Mouse (Mus musculus): ENCODE measurements at regions not wholly inside any gene's neighbourhood (a gene's known extent, or its start where the extent isn't known, plus 50 kb on each side); places are given as distances from the start of the nearest gene placed in this dataset.

- WGBS, result 96% methylated on average over 3 of the region's 3 CpGs
- Histone ChIP-seq H3K9me3 (ENCODE audit: control insufficient read depth, low read length) (no peaks in the 10 kb centered on the region), H3K4me1 (ENCODE audit: control insufficient read depth in 2 of 2, insufficient read depth in 2 of 2, low read length in 2 of 2) (no peaks in the 10 kb centered on the region), H3K4me3 (ENCODE audit: control insufficient read depth in 1 of 2, insufficient read depth in 1 of 2, low read depth in 1 of 2, low read length in 2 of 2) (no peak overlapping the region), H3K4me2 (ENCODE audit: low read length) (no peak overlapping the region), H3K36me3 (ENCODE audit: control insufficient read depth, insufficient read depth, low read length) (no peaks in the 10 kb centered on the region), H3K27ac (replicated peaks in 1 of 2; ENCODE audit: control insufficient read depth in 1 of 2, insufficient read depth in 1 of 2, low read depth in 2 of 2, low read length in 2 of 2) (no peak overlapping the region), H3K27me3 (ENCODE audit: control insufficient read depth, insufficient read depth, low read length) (no peaks in the 10 kb centered on the region), H3K9ac (ENCODE audit: low read length) (no peak overlapping the region)
- ATAC-seq (ENCODE audit: insufficient number of reproducible peaks, insufficient read depth, low FRiP score, low read depth), result no peak
These were observed 666.1 kb downstream of the Vrk1 start for GRCm38 (mm10) chr12:106676136-106676535.

GRCm38 (mm10) chr12:106676566-106676965, 666.5 kb downstream of the Vrk1 start:
- no peak overlapping the region for H3K4me2 ChIP-seq (ENCODE audit: low read length)
- H3K36me3 ChIP-seq (ENCODE audit: control insufficient read depth, insufficient read depth, low read length), result no peaks in the 10 kb centered on the region
- H3K27me3 ChIP-seq (ENCODE audit: control insufficient read depth, insufficient read depth, low read length), result no peaks in the 10 kb centered on the region
- no peak overlapping the region for H3K4me3 ChIP-seq (ENCODE audit: control insufficient read depth in 1 of 2, insufficient read depth in 1 of 2, low read depth in 1 of 2, low read length in 2 of 2)
- no peaks in the 10 kb centered on the region for H3K9me3 ChIP-seq (ENCODE audit: control insufficient read depth, low read length)
- no peak for ATAC-seq (ENCODE audit: insufficient number of reproducible peaks, insufficient read depth, low FRiP score, low read depth)
- H3K9ac ChIP-seq (ENCODE audit: low read length), result no peak overlapping the region
- H3K27ac ChIP-seq (replicated peaks in 1 of 2; ENCODE audit: control insufficient read depth in 1 of 2, insufficient read depth in 1 of 2, low read depth in 2 of 2, low read length in 2 of 2), result no peak overlapping the region
- WGBS, result 74% methylated on average over 7 of the region's 7 CpGs
- no peaks in the 10 kb centered on the region for H3K4me1 ChIP-seq (ENCODE audit: control insufficient read depth in 2 of 2, insufficient read depth in 2 of 2, low read length in 2 of 2)

- Histone ChIP-seq H3K4me2 (ENCODE audit: low read length) (no peak overlapping the region), H3K36me3 (ENCODE audit: control insufficient read depth, insufficient read depth, low read length) (no peaks in the 10 kb centered on the region), H3K27ac (replicated peaks in 1 of 2; ENCODE audit: control insufficient read depth in 1 of 2, insufficient read depth in 1 of 2, low read depth in 2 of 2, low read length in 2 of 2) (no peak overlapping the region), H3K4me1 (ENCODE audit: control insufficient read depth in 2 of 2, insufficient read depth in 2 of 2, low read length in 2 of 2) (no peaks in the 10 kb centered on the region), H3K27me3 (ENCODE audit: control insufficient read depth, insufficient read depth, low read length) (peaks cover 3% of the 10 kb centered on the region; the same call in 1 of the 2 replicates), H3K9me3 (ENCODE audit: control insufficient read depth, low read length) (no peaks in the 10 kb centered on the region), H3K4me3 (ENCODE audit: control insufficient read depth in 1 of 2, insufficient read depth in 1 of 2, low read depth in 1 of 2, low read length in 2 of 2) (no peak overlapping the region), H3K9ac (ENCODE audit: low read length) (no peak overlapping the region)
- no peak for ATAC-seq (ENCODE audit: insufficient number of reproducible peaks, insufficient read depth, low FRiP score, low read depth)
- WGBS, result 90% methylated on average over 5 of the region's 5 CpGs
These were observed 676.0 kb downstream of the Vrk1 start for GRCm38 (mm10) chr12:106685986-106686385.

- H3K27ac ChIP-seq (replicated peaks in 1 of 2; ENCODE audit: control insufficient read depth in 1 of 2, insufficient read depth in 1 of 2, low read depth in 2 of 2, low read length in 2 of 2), result no peak overlapping the region
- no peak overlapping the region for H3K4me3 ChIP-seq (ENCODE audit: control insufficient read depth in 1 of 2, insufficient read depth in 1 of 2, low read depth in 1 of 2, low read length in 2 of 2)
- H3K27me3 ChIP-seq (ENCODE audit: control insufficient read depth, insufficient read depth, low read length), result peaks cover 3% of the 10 kb centered on the region; the same call in 1 of the 2 replicates
- WGBS, result 41% methylated on average over 12 of the region's 12 CpGs
- no peak overlapping the region for H3K9ac ChIP-seq (ENCODE audit: low read length)
- H3K9me3 ChIP-seq (ENCODE audit: control insufficient read depth, low read length), result no peaks in the 10 kb centered on the region
- no peak for ATAC-seq (ENCODE audit: insufficient number of reproducible peaks, insufficient read depth, low FRiP score, low read depth)
- no peaks in the 10 kb centered on the region for H3K36me3 ChIP-seq (ENCODE audit: control insufficient read depth, insufficient read depth, low read length)
- H3K4me2 ChIP-seq (ENCODE audit: low read length), result no peak overlapping the region
- no peaks in the 10 kb centered on the region for H3K4me1 ChIP-seq (ENCODE audit: control insufficient read depth in 2 of 2, insufficient read depth in 2 of 2, low read length in 2 of 2)
These were observed 677.7 kb downstream of the Vrk1 start for GRCm38 (mm10) chr12:106687751-106688150.

- H3K4me3 ChIP-seq (ENCODE audit: control insufficient read depth in 1 of 2, insufficient read depth in 1 of 2, low read depth in 1 of 2, low read length in 2 of 2), result no peak overlapping the region
- H3K4me1 ChIP-seq (ENCODE audit: control insufficient read depth in 2 of 2, insufficient read depth in 2 of 2, low read length in 2 of 2), result no peaks in the 10 kb centered on the region
- no peak overlapping the region for H3K4me2 ChIP-seq (ENCODE audit: low read length)
- H3K36me3 ChIP-seq (ENCODE audit: control insufficient read depth, insufficient read depth, low read length), result no peaks in the 10 kb centered on the region
- no peak overlapping the region for H3K27ac ChIP-seq (replicated peaks in 1 of 2; ENCODE audit: control insufficient read depth in 1 of 2, insufficient read depth in 1 of 2, low read depth in 2 of 2, low read length in 2 of 2)
- 88% methylated on average over 17 of the region's 17 CpGs for WGBS
- no peaks in the 10 kb centered on the region for H3K9me3 ChIP-seq (ENCODE audit: control insufficient read depth, low read length)
- no peak for ATAC-seq (ENCODE audit: insufficient number of reproducible peaks, insufficient read depth, low FRiP score, low read depth)
- no peak overlapping the region for H3K9ac ChIP-seq (ENCODE audit: low read length)
- H3K27me3 ChIP-seq (ENCODE audit: control insufficient read depth, insufficient read depth, low read length), result peaks cover 3% of the 10 kb centered on the region; the same call in 1 of the 2 replicates
These were observed 678.2 kb downstream of the Vrk1 start for GRCm38 (mm10) chr12:106688156-106688740.

GRCm38 (mm10) chr12:106702958-106703357, 692.9 kb downstream of the Vrk1 start:
- Histone ChIP-seq H3K9me3 (ENCODE audit: control insufficient read depth, low read length) (no peaks in the 10 kb centered on the region), H3K27me3 (ENCODE audit: control insufficient read depth, insufficient read depth, low read length) (no peaks in the 10 kb centered on the region), H3K27ac (replicated peaks in 1 of 2; ENCODE audit: control insufficient read depth in 1 of 2, insufficient read depth in 1 of 2, low read depth in 2 of 2, low read length in 2 of 2) (no peak overlapping the region), H3K9ac (ENCODE audit: low read length) (no peak overlapping the region), H3K36me3 (ENCODE audit: control insufficient read depth, insufficient read depth, low read length) (no peaks in the 10 kb centered on the region), H3K4me3 (ENCODE audit: control insufficient read depth in 1 of 2, insufficient read depth in 1 of 2, low read depth in 1 of 2, low read length in 2 of 2) (no peak overlapping the region), H3K4me2 (ENCODE audit: low read length) (no peak overlapping the region), H3K4me1 (ENCODE audit: control insufficient read depth in 2 of 2, insufficient read depth in 2 of 2, low read length in 2 of 2) (no peaks in the 10 kb centered on the region)
- no peak for ATAC-seq (ENCODE audit: insufficient number of reproducible peaks, insufficient read depth, low FRiP score, low read depth)
- 88% methylated on average over 5 of the region's 5 CpGs for WGBS

GRCm38 (mm10) chr12:106721271-106722009, 711.4 kb downstream of the Vrk1 start:
- Histone ChIP-seq H3K36me3 (ENCODE audit: control insufficient read depth, insufficient read depth, low read length) (no peaks in the 10 kb centered on the region), H3K4me1 (ENCODE audit: control insufficient read depth in 2 of 2, insufficient read depth in 2 of 2, low read length in 2 of 2) (no peaks in the 10 kb centered on the region), H3K27me3 (ENCODE audit: control insufficient read depth, insufficient read depth, low read length) (no peaks in the 10 kb centered on the region), H3K4me3 (ENCODE audit: control insufficient read depth in 1 of 2, insufficient read depth in 1 of 2, low read depth in 1 of 2, low read length in 2 of 2) (no peak overlapping the region), H3K9ac (ENCODE audit: low read length) (no peak overlapping the region), H3K27ac (replicated peaks in 1 of 2; ENCODE audit: control insufficient read depth in 1 of 2, insufficient read depth in 1 of 2, low read depth in 2 of 2, low read length in 2 of 2) (no peak overlapping the region), H3K9me3 (ENCODE audit: control insufficient read depth, low read length) (no peaks in the 10 kb centered on the region), H3K4me2 (ENCODE audit: low read length) (no peak overlapping the region)
- 50% methylated on average over 9 of the region's 9 CpGs for WGBS
- no peak for ATAC-seq (ENCODE audit: insufficient number of reproducible peaks, insufficient read depth, low FRiP score, low read depth)

- Histone ChIP-seq H3K4me3 (ENCODE audit: control insufficient read depth in 1 of 2, insufficient read depth in 1 of 2, low read depth in 1 of 2, low read length in 2 of 2) (no peak overlapping the region), H3K27me3 (ENCODE audit: control insufficient read depth, insufficient read depth, low read length) (no peaks in the 10 kb centered on the region), H3K4me2 (ENCODE audit: low read length) (no peak overlapping the region), H3K36me3 (ENCODE audit: control insufficient read depth, insufficient read depth, low read length) (no peaks in the 10 kb centered on the region), H3K4me1 (ENCODE audit: control insufficient read depth in 2 of 2, insufficient read depth in 2 of 2, low read length in 2 of 2) (no peaks in the 10 kb centered on the region), H3K9me3 (ENCODE audit: control insufficient read depth, low read length) (no peaks in the 10 kb centered on the region), H3K27ac (replicated peaks in 1 of 2; ENCODE audit: control insufficient read depth in 1 of 2, insufficient read depth in 1 of 2, low read depth in 2 of 2, low read length in 2 of 2) (no peak overlapping the region), H3K9ac (ENCODE audit: low read length) (no peak overlapping the region)
- 59% methylated on average over 2 of the region's 2 CpGs for WGBS
- no peak for ATAC-seq (ENCODE audit: insufficient number of reproducible peaks, insufficient read depth, low FRiP score, low read depth)
These were observed 712.0 kb downstream of the Vrk1 start for GRCm38 (mm10) chr12:106722010-106722362.
